Mouse (Mus musculus): ENCODE measurements around the gene Pip5kl1. TPM values are rescaled to one million over a fixed set of nuclear protein-coding genes. Genes with fewer than 3 reads are reported as not detected.

Pip5kl1 gene
- polyA plus RNA-seq, 2 experiments: 0.11 TPM; not detected in 1

GRCm38 (mm10) chr2:32597699-32598098, 23.1 kb downstream of the Pip5kl1 start:
- ATAC-seq (ENCODE audit: insufficient read depth) (no peak), DNase-seq (ENCODE audit: low read depth in 3 of 3, low spot score in 3 of 3) (no peak)
- TF ChIP-seq EP300 (IDR thresholded peaks at IDR 0.05; ENCODE audit: low read depth) (no peak), CTCF (IDR thresholded peaks at IDR 0.05; ENCODE audit: low read depth) (no peak)
- Histone ChIP-seq H3K4me3 (ENCODE audit: insufficient read depth in 1 of 2, low read depth in 2 of 2, low read length in 2 of 2) (no peak overlapping the region), H3K9me3 (ENCODE audit: control insufficient read depth, low read length) (no peaks in the 10 kb centered on the region), H3K27ac (no peak overlapping the region), H3K36me3 (replicated peaks; ENCODE audit: control insufficient read depth, insufficient read depth, low read depth) (no peaks in the 10 kb centered on the region), H3K9ac (replicated peaks) (no peak overlapping the region), H3K27me3 (ENCODE audit: control insufficient read depth, insufficient read depth, low read length) (no peaks in the 10 kb centered on the region), H3K4me2 (ENCODE audit: low read depth) (no peak overlapping the region), H3K4me1 (replicated peaks; ENCODE audit: control insufficient read depth in 2 of 2, insufficient read depth in 2 of 2, low read length in 1 of 2) (peaks cover 8 to 13% of the 10 kb centered on the region in 2 experiments)
- WGBS (ENCODE audit: insufficient replicate concordance): 74% methylated on average over 5 of the region's 5 CpGs

GRCm38 (mm10) chr2:32598506-32598905, 23.9 kb downstream of the Pip5kl1 start:
- no peaks in the 10 kb centered on the region for H3K27me3 ChIP-seq (ENCODE audit: control insufficient read depth, insufficient read depth, low read length)
- ATAC-seq (ENCODE audit: insufficient read depth): no peak
- TF ChIP-seq EP300 (IDR thresholded peaks at IDR 0.05; ENCODE audit: low read depth) (no peak), CTCF (IDR thresholded peaks at IDR 0.05; ENCODE audit: low read depth) (no peak)
- no peak overlapping the region for H3K27ac ChIP-seq
- no peak overlapping the region for H3K4me2 ChIP-seq (ENCODE audit: low read depth)
- no peaks in the 10 kb centered on the region for H3K9me3 ChIP-seq (ENCODE audit: control insufficient read depth, low read length)
- H3K36me3 ChIP-seq (replicated peaks; ENCODE audit: control insufficient read depth, insufficient read depth, low read depth): no peaks in the 10 kb centered on the region
- H3K9ac ChIP-seq (replicated peaks): no peak overlapping the region
- no peak for DNase-seq (ENCODE audit: low read depth in 3 of 3, low spot score in 3 of 3)
- WGBS (ENCODE audit: insufficient replicate concordance): 74% methylated on average over 8 of the region's 8 CpGs
- H3K4me3 ChIP-seq (ENCODE audit: insufficient read depth in 1 of 2, low read depth in 2 of 2, low read length in 2 of 2): no peak overlapping the region
- H3K4me1 ChIP-seq (replicated peaks; ENCODE audit: control insufficient read depth in 2 of 2, insufficient read depth in 2 of 2, low read length in 1 of 2): peaks cover 8 to 13% of the 10 kb centered on the region in 2 experiments

- no peaks in the 10 kb centered on the region for H3K36me3 ChIP-seq (replicated peaks; ENCODE audit: control insufficient read depth, insufficient read depth, low read depth)
- 78% methylated on average over 3 of the region's 3 CpGs for WGBS (ENCODE audit: insufficient replicate concordance)
- H3K4me2 ChIP-seq (ENCODE audit: low read depth): no peak within 1 kb of the TSS
- no peaks in the 10 kb centered on the region for H3K9me3 ChIP-seq (ENCODE audit: control insufficient read depth, low read length)
- H3K9ac ChIP-seq (replicated peaks): no peak within 1 kb of the TSS
- H3K4me1 ChIP-seq (replicated peaks; ENCODE audit: control insufficient read depth in 2 of 2, insufficient read depth in 2 of 2, low read length in 1 of 2): peaks cover 8 to 13% of the 10 kb centered on the region in 2 experiments
- no peak within 1 kb of the TSS for H3K27ac ChIP-seq
- TF ChIP-seq EP300 (IDR thresholded peaks at IDR 0.05; ENCODE audit: low read depth) (no peak), CTCF (IDR thresholded peaks at IDR 0.05; ENCODE audit: low read depth) (no peak)
- DNase-seq (ENCODE audit: low read depth in 3 of 3, low spot score in 3 of 3) (no peak), ATAC-seq (ENCODE audit: insufficient read depth) (no peak)
- no peaks in the 10 kb centered on the region for H3K27me3 ChIP-seq (ENCODE audit: control insufficient read depth, insufficient read depth, low read length)
- no peak within 1 kb of the TSS for H3K4me3 ChIP-seq (ENCODE audit: insufficient read depth in 1 of 2, low read depth in 2 of 2, low read length in 2 of 2)
These were observed 24.8 kb downstream of the Pip5kl1 start, which contains the start of gene St6galnac6 for GRCm38 (mm10) chr2:32599409-32599808. St6galnac6 (plus strand) TSS chr2:32599709.

- Histone ChIP-seq H3K9me3 (ENCODE audit: control insufficient read depth, low read length) (no peaks in the 10 kb centered on the region), H3K27ac (no peak overlapping the region), H3K27me3 (ENCODE audit: control insufficient read depth, insufficient read depth, low read length) (no peaks in the 10 kb centered on the region), H3K4me2 (ENCODE audit: low read depth) (peak overlapping the region; percentile 72), H3K4me1 (replicated peaks; ENCODE audit: control insufficient read depth in 2 of 2, insufficient read depth in 2 of 2, low read length in 1 of 2) (peaks cover 10 to 16% of the 10 kb centered on the region in 2 experiments), H3K9ac (replicated peaks) (no peak overlapping the region), H3K36me3 (replicated peaks; ENCODE audit: control insufficient read depth, insufficient read depth, low read depth) (no peaks in the 10 kb centered on the region), H3K4me3 (ENCODE audit: insufficient read depth in 1 of 2, low read depth in 2 of 2, low read length in 2 of 2) (no peak overlapping the region)
- peak; percentile 77 for ATAC-seq (ENCODE audit: insufficient read depth)
- 30% methylated on average over 8 of the region's 8 CpGs for WGBS (ENCODE audit: insufficient replicate concordance)
- DNase-seq (ENCODE audit: low read depth in 3 of 3, low spot score in 3 of 3): peak; percentile 70 to 75 (median 74)
- TF ChIP-seq CTCF (IDR thresholded peaks at IDR 0.05; ENCODE audit: low read depth): peak; percentile 83
- TF ChIP-seq EP300 (IDR thresholded peaks at IDR 0.05; ENCODE audit: low read depth): no peak
These were observed 26.9 kb downstream of the Pip5kl1 start for GRCm38 (mm10) chr2:32601417-32602065.

GRCm38 (mm10) chr2:32602600-32603054, 28.0 kb downstream of the Pip5kl1 start:
- H3K9ac ChIP-seq (replicated peaks): peak overlapping the region; percentile 40
- TF ChIP-seq EP300 (IDR thresholded peaks at IDR 0.05; ENCODE audit: low read depth): no peak
- TF ChIP-seq CTCF (IDR thresholded peaks at IDR 0.05; ENCODE audit: low read depth): peak; percentile 96
- H3K36me3 ChIP-seq (replicated peaks; ENCODE audit: control insufficient read depth, insufficient read depth, low read depth): no peaks in the 10 kb centered on the region
- H3K9me3 ChIP-seq (ENCODE audit: control insufficient read depth, low read length): no peaks in the 10 kb centered on the region
- peaks cover 11 to 17% of the 10 kb centered on the region in 2 experiments for H3K4me1 ChIP-seq (replicated peaks; ENCODE audit: control insufficient read depth in 2 of 2, insufficient read depth in 2 of 2, low read length in 1 of 2)
- H3K4me2 ChIP-seq (ENCODE audit: low read depth): peak overlapping the region; percentile 72
- DNase-seq (ENCODE audit: low read depth in 3 of 3, low spot score in 3 of 3) (peak in 1 of 3 experiments; percentile 70), ATAC-seq (ENCODE audit: insufficient read depth) (peak; percentile 52)
- no peaks in the 10 kb centered on the region for H3K27me3 ChIP-seq (ENCODE audit: control insufficient read depth, insufficient read depth, low read length)
- peak overlapping the region; percentile 50 to 63 for H3K4me3 ChIP-seq (ENCODE audit: insufficient read depth in 1 of 2, low read depth in 2 of 2, low read length in 2 of 2)
- WGBS (ENCODE audit: insufficient replicate concordance): 0% methylated on average over 11 of the region's 11 CpGs
- no peak overlapping the region for H3K27ac ChIP-seq
